Mouse (Mus musculus): Measurements from ENCODE around the gene Fgf22.

GRCm38 (mm10) chr10:79795905-79796304 is 41.0 kb downstream of the Fgf22 start:
- TF ChIP-seq CTCF (IDR thresholded peaks at IDR 0.05; ENCODE audit: borderline replicate concordance, insufficient read depth, low read length) (no peak), POLR2A (IDR thresholded peaks at IDR 0.05; ENCODE audit: low read depth, low read length) (no peak)
